Mouse (Mus musculus): ENCODE measurements at regions not wholly inside any gene's neighbourhood (a gene's known extent, or its start where the extent isn't known, plus 50 kb on each side); places are given as distances from the start of the nearest gene placed in this dataset.

DNA sequence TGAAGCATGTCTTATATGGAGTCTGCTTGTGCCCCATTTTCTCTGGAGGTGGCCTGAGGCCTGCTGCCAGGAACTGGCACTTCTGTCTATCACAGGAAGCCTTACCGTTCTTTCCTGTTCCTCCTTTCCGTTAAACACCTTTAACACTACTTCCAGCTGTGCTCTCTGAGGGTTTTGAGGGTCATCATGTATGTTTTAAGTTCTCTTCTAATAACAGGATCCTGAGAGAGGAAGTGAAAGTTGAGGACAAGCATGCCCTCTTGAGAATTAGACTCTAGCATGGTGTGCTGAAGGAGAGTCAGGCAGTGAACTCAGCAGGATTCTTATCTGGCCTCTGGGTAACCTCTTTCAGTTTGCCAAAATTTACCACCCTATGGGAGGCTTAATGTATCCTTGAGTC, 418.0 kb upstream of the 9430069I07Rik start:
- no peak for DNase-seq

- DNase-seq = no peak
These were observed 394.1 kb upstream of the 9430069I07Rik start for GRCm38 (mm10) chr15:34751746-34752145.

DNA sequence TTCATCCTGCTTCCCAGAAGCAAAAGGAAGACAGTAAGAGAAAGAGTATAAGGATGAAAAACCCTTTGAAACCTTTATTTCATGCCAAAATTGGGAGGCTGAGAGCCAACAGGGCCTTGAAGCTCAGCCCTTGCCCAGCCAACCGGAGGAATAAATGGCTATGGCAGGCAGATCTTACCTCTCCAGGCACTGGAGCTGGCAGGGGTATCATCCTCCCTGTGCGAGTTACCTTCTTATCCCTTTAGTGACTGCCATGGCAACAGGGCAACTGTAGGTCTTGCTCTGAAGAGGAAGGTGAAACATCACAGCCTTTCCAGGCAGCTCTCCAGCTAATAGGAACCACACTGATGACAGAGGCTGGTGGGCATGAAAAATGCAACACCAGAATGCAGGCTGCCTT, 393.3 kb upstream of the 9430069I07Rik start:
- DNase-seq = no peak

GRCm38 (mm10) chr15:34747111-34747510, 389.4 kb upstream of the 9430069I07Rik start:
- no peak for DNase-seq

GRCm38 (mm10) chr15:34743130-34743782, 385.6 kb upstream of the 9430069I07Rik start:
- DNase-seq = peak in 1 of 2 experiments; percentile 52

DNA sequence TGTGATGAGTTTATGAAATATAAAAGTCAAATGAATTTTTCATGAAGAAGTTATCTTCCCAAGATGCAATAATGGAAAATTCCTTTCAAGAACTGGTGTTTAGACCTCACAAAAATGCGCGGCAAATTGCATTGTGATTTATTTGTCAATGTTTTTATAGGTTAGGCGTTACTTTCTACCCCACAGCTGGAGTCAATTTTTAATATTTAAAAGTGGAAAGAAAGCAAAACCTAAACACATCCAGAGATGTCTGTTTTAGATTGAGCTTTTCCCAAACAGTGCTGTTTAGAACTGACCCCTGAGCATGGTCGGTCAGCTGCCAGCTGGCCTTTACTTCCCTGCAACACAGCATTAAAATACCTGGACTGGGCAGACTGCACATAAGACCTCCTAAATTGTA, 383.8 kb upstream of the 9430069I07Rik start:
- no peak for DNase-seq
